Mouse (Mus musculus): ENCODE measurements at regions not wholly inside any gene's neighbourhood (a gene's known extent, or its start where the extent isn't known, plus 50 kb on each side); places are given as distances from the start of the nearest gene placed in this dataset.

- no peak for DNase-seq (ENCODE audit: low read depth, low spot score)
Measured at GRCm38 (mm10) chr7:136659930-136660329, 234.5 kb upstream of the Mgmt start.

- no peak for DNase-seq (ENCODE audit: low read depth, low spot score)
Measured at GRCm38 (mm10) chr7:136660401-136660800, 234.0 kb upstream of the Mgmt start.

GRCm38 (mm10) chr7:136664424-136665082, 229.9 kb upstream of the Mgmt start:
- no peak for DNase-seq (ENCODE audit: low read depth, low spot score)

- no peak for DNase-seq (ENCODE audit: low read depth, low spot score)
Measured at GRCm38 (mm10) chr7:136665901-136666300, 228.5 kb upstream of the Mgmt start.

GRCm38 (mm10) chr7:136666707-136667106, 227.7 kb upstream of the Mgmt start:
- DNase-seq (ENCODE audit: low read depth, low spot score) = no peak

GRCm38 (mm10) chr7:136670675-136671074, 223.7 kb upstream of the Mgmt start:
- DNase-seq (ENCODE audit: low read depth, low spot score) = no peak

GRCm38 (mm10) chr7:136674159-136674558, 220.3 kb upstream of the Mgmt start:
- no peak for DNase-seq (ENCODE audit: low read depth, low spot score)

GRCm38 (mm10) chr7:136675041-136675440, 219.4 kb upstream of the Mgmt start:
- no peak for DNase-seq (ENCODE audit: low read depth, low spot score)

- no peak for DNase-seq (ENCODE audit: low read depth, low spot score)
Measured at GRCm38 (mm10) chr7:136676104-136676503, 218.3 kb upstream of the Mgmt start.

GRCm38 (mm10) chr7:136676987-136677545, 217.3 kb upstream of the Mgmt start:
- no peak for DNase-seq (ENCODE audit: low read depth, low spot score)

- DNase-seq (ENCODE audit: low read depth, low spot score) = no peak
Measured at GRCm38 (mm10) chr7:136689579-136689978, 204.8 kb upstream of the Mgmt start.

- DNase-seq (ENCODE audit: low read depth, low spot score) = no peak
Measured at GRCm38 (mm10) chr7:136706246-136706645, 188.2 kb upstream of the Mgmt start.

GRCm38 (mm10) chr7:136707200-136708003, 187.0 kb upstream of the Mgmt start:
- no peak for DNase-seq (ENCODE audit: low read depth, low spot score)

- DNase-seq (ENCODE audit: low read depth, low spot score) = no peak
Measured at GRCm38 (mm10) chr7:136708004-136708435, 186.4 kb upstream of the Mgmt start.

GRCm38 (mm10) chr7:136710653-136711052, 183.8 kb upstream of the Mgmt start:
- no peak for DNase-seq (ENCODE audit: low read depth, low spot score)

GRCm38 (mm10) chr7:136712962-136713640, 181.3 kb upstream of the Mgmt start:
- no peak for DNase-seq (ENCODE audit: low read depth, low spot score)

- no peak for DNase-seq (ENCODE audit: low read depth, low spot score)
Measured at GRCm38 (mm10) chr7:136727628-136728402, 166.6 kb upstream of the Mgmt start.

- DNase-seq (ENCODE audit: low read depth, low spot score) = no peak
Measured at GRCm38 (mm10) chr7:136742171-136742570, 152.2 kb upstream of the Mgmt start.

GRCm38 (mm10) chr7:136745412-136745811, 149.0 kb upstream of the Mgmt start:
- DNase-seq (ENCODE audit: low read depth, low spot score) = no peak

GRCm38 (mm10) chr7:136751477-136751876, 142.9 kb upstream of the Mgmt start:
- no peak for DNase-seq (ENCODE audit: low read depth, low spot score)

- peak; percentile 10 for DNase-seq (ENCODE audit: low read depth, low spot score)
Measured at GRCm38 (mm10) chr7:136754821-136755220, 139.6 kb upstream of the Mgmt start.

All from brain, adult 2 months (tissue).